Mouse (Mus musculus) heart, adult 9 months (tissue): ENCODE results near the gene Sumo1.

ENCODE experiments used
- DNase-seq, 2 experiments: peaks; one replicate each; pipeline ENCODE4 v3.0.0; 2022; ENCODE audit warnings: low spot score in 2 of 2

Sumo1 gene

GRCm38 (mm10) chr1:59550996-59551395 is 119.6 kb downstream of the Sumo1 start:
- peak; percentile 10 to 17 for DNase-seq

GRCm38 (mm10) chr1:59550227-59550626 is 120.4 kb downstream of the Sumo1 start:
- DNase-seq, result peak; percentile 26 to 57

GRCm38 (mm10) chr1:59549036-59549675 is 121.5 kb downstream of the Sumo1 start:
- DNase-seq, result no peak

- no peak for DNase-seq
These were observed 122.1 kb downstream of the Sumo1 start for GRCm38 (mm10) chr1:59548486-59548885.

DNA sequence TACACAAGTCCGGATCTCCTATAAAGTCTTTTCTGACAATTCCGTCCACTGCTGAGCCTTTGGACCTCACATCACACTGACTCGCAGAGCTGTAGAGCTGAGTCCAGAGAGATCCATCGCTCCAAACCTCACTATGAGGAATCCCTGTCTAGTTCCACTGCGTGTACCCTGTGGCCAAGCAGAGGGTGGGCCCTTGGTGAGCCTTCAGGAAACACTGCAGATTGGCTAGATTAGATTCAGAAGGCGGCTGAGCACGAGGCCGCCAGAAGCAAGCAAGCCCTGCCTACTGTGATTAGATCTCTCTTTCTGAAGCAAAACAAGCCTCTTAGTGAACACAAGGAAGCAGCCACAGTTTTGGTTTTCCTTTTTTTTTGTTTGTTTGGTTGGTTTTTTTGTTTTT is 126.7 kb downstream of the Sumo1 start:
- DNase-seq, result no peak

- DNase-seq, result no peak
These were observed 128.4 kb downstream of the Sumo1 start for GRCm38 (mm10) chr1:59542231-59542630.

- no peak for DNase-seq
These were observed 129.2 kb downstream of the Sumo1 start for GRCm38 (mm10) chr1:59541271-59542020.

- DNase-seq, result no peak
These were observed 130.0 kb downstream of the Sumo1 start for GRCm38 (mm10) chr1:59540537-59541148.

- no peak for DNase-seq
These were observed 132.3 kb downstream of the Sumo1 start for GRCm38 (mm10) chr1:59538381-59538780.
